Mouse (Mus musculus) limb, embryonic 13.5 days (tissue): Measurements from ENCODE around the gene Fnip1. TPM values are rescaled to one million over a fixed set of nuclear protein-coding genes. Genes with fewer than 3 reads are reported as not detected.

ENCODE experiments used
- ATAC-seq: fragments of 200-750 bp; cut with Nextera tagmentation; 2 replicates; pipeline ENCODE4 v1.8.0; 2017; ENCODE audit warnings: low read depth, moderate number of reproducible peaks, moderate TSS enrichment; ENCODE audit not compliant: low FRiP score
- H3K27ac ChIP-seq: fragments of 300-500 bp; sonication (generic); 2 replicates; pipeline ENCODE4 v1.5.1; 2015; ENCODE audit warnings: inconsistent platforms, mild to moderate bottlenecking, moderate library complexity
- H3K27me3 ChIP-seq: fragments of 300-500 bp; sonication (generic); 2 replicates; pipeline ENCODE4 v1.6.1; 2015; ENCODE audit warnings: mild to moderate bottlenecking, inconsistent platforms
- H3K36me3 ChIP-seq: fragments of 300-500 bp; sonication (generic); 2 replicates; pipeline ENCODE4 v1.6.1; 2015; ENCODE audit warnings: inconsistent platforms, mild to moderate bottlenecking, moderate library complexity
- H3K4me1 ChIP-seq: fragments of 300-500 bp; sonication (generic); 2 replicates; pipeline ENCODE4 v1.6.1; 2015; ENCODE audit warnings: inconsistent platforms
- H3K4me2 ChIP-seq: fragments of 300-500 bp; sonication (generic); replicated peaks from 2 replicates; pipeline ENCODE4 v1.6.1; 2015; ENCODE audit warnings: inconsistent platforms, mild to moderate bottlenecking, moderate library complexity
- H3K4me3 ChIP-seq: fragments of 300-500 bp; sonication (generic); 2 replicates; pipeline ENCODE4 v1.5.1; 2015; ENCODE audit warnings: moderate library complexity, mild to moderate bottlenecking, inconsistent platforms
- H3K9ac ChIP-seq: fragments of 300-500 bp; sonication (generic); 2 replicates; pipeline ENCODE4 v1.6.1; 2015; ENCODE audit warnings: mild to moderate bottlenecking, inconsistent platforms
- H3K9me3 ChIP-seq: fragments of 300-500 bp; sonication (generic); 2 replicates; pipeline ENCODE4 v1.6.1; 2016; ENCODE audit warnings: inconsistent platforms
- WGBS: fragments of 180-500 bp; shearing (Covaris S2); methylation state at CpG from one replicate; pipeline ENCODE4 v1.1.7; 2015; 5-methylcytosine and 5-hydroxymethylcytosine counted together
- polyA plus RNA-seq: library from polyadenylated mRNA; unstranded; fragments of >200 nt; fragmentation: Nextera tagmentation; extraction: Ambion mirVana; gene quantifications from 2 replicates; pipeline ENCODE4 v1.2.1, GENCODE M21; 2015

The Fnip1 gene
- polyA plus RNA-seq, 1 experiment from 2014 or later, result 11.6 TPM

- 91% methylated on average over 2 of the region's 2 CpGs for WGBS
- Histone ChIP-seq H3K9me3 (no peaks in the 10 kb centered on the region), H3K9ac (no peak overlapping the region), H3K4me2 (no peak overlapping the region), H3K4me1 (peaks cover 23% of the 10 kb centered on the region), H3K27me3 (no peaks in the 10 kb centered on the region), H3K36me3 (peaks cover 3% of the 10 kb centered on the region; the same call in 1 of the 2 replicates), H3K4me3 (no peak overlapping the region), H3K27ac (no peak overlapping the region)
- ATAC-seq, result no peak
These were observed 90.0 kb downstream of the Fnip1 start for GRCm38 (mm10) chr11:54528002-54528401.

DNA sequence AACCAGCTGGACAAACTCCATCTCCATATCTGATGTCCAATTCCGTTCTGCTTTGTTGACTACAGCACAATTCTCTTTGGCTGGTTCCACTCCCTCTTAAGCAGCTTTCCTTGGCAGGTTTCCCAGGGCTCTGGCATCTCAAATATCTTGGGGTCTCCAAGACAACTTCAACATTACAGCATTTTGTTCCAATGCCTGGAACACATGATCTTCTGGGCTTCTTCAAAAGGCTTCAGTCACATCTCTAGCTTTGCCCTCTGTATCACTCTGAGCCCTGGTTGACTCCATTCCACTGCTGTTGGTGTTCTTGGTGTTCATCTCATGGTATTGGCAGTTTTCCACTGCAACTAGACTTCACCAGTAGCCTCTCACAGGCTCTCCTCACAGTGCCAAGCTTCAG is 92.4 kb downstream of the Fnip1 start:
- no peaks in the 10 kb centered on the region for H3K27me3 ChIP-seq
- H3K9me3 ChIP-seq, result no peaks in the 10 kb centered on the region
- H3K9ac ChIP-seq, result no peak overlapping the region
- H3K36me3 ChIP-seq, result peaks cover 3% of the 10 kb centered on the region; the same call in 1 of the 2 replicates
- H3K27ac ChIP-seq, result no peak overlapping the region
- peaks cover 8% of the 10 kb centered on the region for H3K4me1 ChIP-seq
- WGBS, result 58% methylated on average over 1 of the region's 1 CpGs
- no peak for ATAC-seq
- no peak overlapping the region for H3K4me3 ChIP-seq
- no peak overlapping the region for H3K4me2 ChIP-seq

- H3K9ac ChIP-seq, result no peak overlapping the region
- no peaks in the 10 kb centered on the region for H3K9me3 ChIP-seq
- peaks cover 8% of the 10 kb centered on the region for H3K4me1 ChIP-seq
- no peak for ATAC-seq
- H3K4me2 ChIP-seq, result no peak overlapping the region
- no peak overlapping the region for H3K27ac ChIP-seq
- 100% methylated on average over 1 of the region's 1 CpGs for WGBS
- no peak overlapping the region for H3K4me3 ChIP-seq
- no peaks in the 10 kb centered on the region for H3K27me3 ChIP-seq
- peaks cover 3% of the 10 kb centered on the region; the same call in 1 of the 2 replicates for H3K36me3 ChIP-seq
These were observed 92.9 kb downstream of the Fnip1 start for GRCm38 (mm10) chr11:54530916-54531315.

DNA sequence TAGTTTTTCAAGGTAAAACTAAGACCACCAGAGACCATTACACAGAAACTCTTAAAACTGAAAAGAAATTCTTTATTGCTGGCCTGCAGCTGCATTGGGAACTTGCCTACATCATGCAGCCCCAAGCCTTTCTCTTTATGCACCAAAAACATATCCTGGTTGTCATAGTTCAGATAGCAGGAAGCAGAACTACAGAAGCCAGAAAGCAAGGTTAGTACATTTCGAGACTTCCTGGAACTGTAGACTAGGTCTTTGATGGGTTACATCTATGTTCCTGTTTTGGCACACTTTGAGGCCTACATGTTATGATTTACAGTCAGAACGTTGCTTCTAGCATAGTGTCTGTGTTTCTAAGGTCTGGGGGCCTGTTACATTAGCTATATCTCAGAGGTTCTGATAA is 95.8 kb downstream of the Fnip1 start:
- Histone ChIP-seq H3K27ac (no peak overlapping the region), H3K9me3 (no peaks in the 10 kb centered on the region), H3K36me3 (peaks cover 3% of the 10 kb centered on the region; the same call in 1 of the 2 replicates), H3K9ac (no peak overlapping the region), H3K4me1 (peaks cover 8% of the 10 kb centered on the region), H3K4me3 (no peak overlapping the region), H3K27me3 (no peaks in the 10 kb centered on the region), H3K4me2 (no peak overlapping the region)
- 84% methylated on average over 2 of the region's 2 CpGs for WGBS
- ATAC-seq, result no peak

DNA sequence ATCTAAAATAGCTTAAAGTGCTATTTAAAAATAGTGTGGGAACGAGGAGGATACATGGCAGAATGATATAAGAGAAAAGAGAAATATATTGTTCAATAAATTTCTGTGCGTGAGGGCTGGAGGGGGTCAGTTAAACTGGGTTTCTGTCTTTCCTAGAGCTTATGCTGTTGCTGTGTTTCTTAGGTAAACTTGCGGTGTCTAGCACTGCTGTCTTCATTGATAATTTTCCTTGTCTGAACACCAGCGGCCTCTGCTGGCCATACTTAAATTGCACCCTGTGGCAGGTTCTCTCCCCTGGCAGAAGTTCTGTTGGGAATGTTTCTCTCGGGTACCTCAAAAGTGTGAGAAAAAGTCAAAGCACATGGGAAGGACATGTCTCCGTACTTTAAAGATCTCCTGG is 96.9 kb downstream of the Fnip1 start:
- no peak overlapping the region for H3K9ac ChIP-seq
- H3K27me3 ChIP-seq, result no peaks in the 10 kb centered on the region
- H3K27ac ChIP-seq, result no peak overlapping the region
- 59% methylated on average over 6 of the region's 6 CpGs for WGBS
- H3K4me2 ChIP-seq, result no peak overlapping the region
- ATAC-seq, result no peak
- H3K4me1 ChIP-seq, result peaks cover 7% of the 10 kb centered on the region
- no peaks in the 10 kb centered on the region for H3K9me3 ChIP-seq
- H3K36me3 ChIP-seq, result peaks cover 3% of the 10 kb centered on the region; the same call in 1 of the 2 replicates
- H3K4me3 ChIP-seq, result no peak overlapping the region

GRCm38 (mm10) chr11:54539031-54539430 is 101.0 kb downstream of the Fnip1 start:
- no peaks in the 10 kb centered on the region for H3K36me3 ChIP-seq
- H3K4me3 ChIP-seq, result no peak overlapping the region
- ATAC-seq, result no peak
- H3K4me2 ChIP-seq, result no peak overlapping the region
- WGBS, result 71% methylated on average over 2 of the region's 2 CpGs
- no peaks in the 10 kb centered on the region for H3K9me3 ChIP-seq
- H3K27ac ChIP-seq, result no peak overlapping the region
- no peaks in the 10 kb centered on the region for H3K27me3 ChIP-seq
- H3K9ac ChIP-seq, result no peak overlapping the region
- 0 out of 2 replicates have a peak, but pooled peaks cover 3% of the 10 kb centered on the region for H3K4me1 ChIP-seq

GRCm38 (mm10) chr11:54539486-54539885 is 101.5 kb downstream of the Fnip1 start:
- 85% methylated on average over 2 of the region's 2 CpGs for WGBS
- H3K9me3 ChIP-seq, result no peaks in the 10 kb centered on the region
- H3K4me3 ChIP-seq, result no peak overlapping the region
- H3K36me3 ChIP-seq, result no peaks in the 10 kb centered on the region
- H3K4me2 ChIP-seq, result no peak overlapping the region
- ATAC-seq, result no peak
- no peak overlapping the region for H3K27ac ChIP-seq
- H3K9ac ChIP-seq, result no peak overlapping the region
- 0 out of 2 replicates have a peak, but pooled peaks cover 3% of the 10 kb centered on the region for H3K4me1 ChIP-seq
- no peaks in the 10 kb centered on the region for H3K27me3 ChIP-seq

DNA sequence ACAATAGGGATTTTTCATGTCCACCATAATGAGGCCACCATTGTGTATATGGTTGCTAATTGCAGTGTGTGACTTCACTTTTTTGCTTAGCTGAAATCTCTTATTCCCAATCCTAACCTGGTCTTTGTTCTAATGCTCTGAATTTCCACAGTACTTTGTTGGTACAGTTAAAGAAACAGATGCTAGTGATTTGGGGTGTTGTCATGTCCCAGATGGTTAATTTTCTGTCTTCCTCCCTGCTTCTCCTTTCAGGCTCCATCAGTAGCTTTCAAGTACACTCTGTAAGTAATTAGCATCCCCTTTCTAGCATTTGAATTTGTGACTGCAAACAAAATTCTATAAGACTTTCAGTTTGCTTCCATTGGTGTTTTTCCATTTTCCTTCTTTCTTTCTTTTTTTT is 102.3 kb downstream of the Fnip1 start:
- Histone ChIP-seq H3K4me1 (0 out of 2 replicates have a peak, but pooled peaks cover 3% of the 10 kb centered on the region), H3K4me2 (no peak overlapping the region)

DNA sequence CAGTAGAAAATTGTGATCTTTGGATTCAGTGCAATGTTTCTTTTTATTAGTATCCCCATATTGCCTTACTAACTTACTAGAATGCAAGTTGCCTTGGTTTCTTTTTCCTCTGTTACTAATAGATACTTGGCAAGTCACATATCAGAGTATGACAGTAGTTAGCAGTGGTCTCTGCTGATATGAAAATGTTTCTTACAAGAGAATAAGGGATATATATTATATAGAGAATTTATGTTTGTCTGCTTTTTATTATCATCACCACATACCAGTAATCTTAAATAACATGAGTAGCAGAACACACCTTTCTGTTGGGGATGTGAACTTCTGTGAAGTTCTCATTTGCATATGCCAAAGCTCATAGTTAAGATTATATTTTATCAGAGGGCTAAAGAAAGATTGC is 104.4 kb downstream of the Fnip1 start:
- no peak for ATAC-seq
- Histone ChIP-seq H3K27ac (no peak overlapping the region), H3K9me3 (no peaks in the 10 kb centered on the region), H3K36me3 (peaks cover 4% of the 10 kb centered on the region; the same call in 1 of the 2 replicates), H3K27me3 (no peaks in the 10 kb centered on the region), H3K4me3 (no peak overlapping the region), H3K4me1 (0 out of 2 replicates have a peak, but pooled peaks cover 3% of the 10 kb centered on the region), H3K4me2 (no peak overlapping the region), H3K9ac (no peak overlapping the region)

More for the DNA sequence above, 102.3 kb downstream of the Fnip1 start:
- no peaks in the 10 kb centered on the region for H3K27me3 ChIP-seq
- H3K4me3 ChIP-seq, result no peak overlapping the region
- no peaks in the 10 kb centered on the region for H3K36me3 ChIP-seq
- H3K9ac ChIP-seq, result no peak overlapping the region
- ATAC-seq, result no peak
- no peaks in the 10 kb centered on the region for H3K9me3 ChIP-seq
- H3K27ac ChIP-seq, result no peak overlapping the region

GRCm38 (mm10) chr11:54554970-54555369 is 117.0 kb downstream of the Fnip1 start:
- H3K4me3 ChIP-seq, result no peak overlapping the region
- no peak overlapping the region for H3K27ac ChIP-seq
- H3K9ac ChIP-seq, result no peak overlapping the region
- ATAC-seq, result no peak
- H3K9me3 ChIP-seq, result no peaks in the 10 kb centered on the region
- 82% methylated on average over 2 of the region's 2 CpGs for WGBS
- H3K4me1 ChIP-seq, result no peaks in the 10 kb centered on the region
- H3K27me3 ChIP-seq, result no peaks in the 10 kb centered on the region
- no peak overlapping the region for H3K4me2 ChIP-seq
- no peaks in the 10 kb centered on the region; the same call in 1 of the 2 replicates for H3K36me3 ChIP-seq

GRCm38 (mm10) chr11:54562761-54563160 is 124.8 kb downstream of the Fnip1 start:
- H3K4me3 ChIP-seq, result no peak overlapping the region
- H3K27ac ChIP-seq, result no peak overlapping the region
- no peak overlapping the region for H3K9ac ChIP-seq
- no peak for ATAC-seq
- H3K4me1 ChIP-seq, result no peaks in the 10 kb centered on the region
- no peaks in the 10 kb centered on the region for H3K9me3 ChIP-seq
- 88% methylated on average over 5 of the region's 5 CpGs for WGBS
- H3K4me2 ChIP-seq, result no peak overlapping the region
- no peaks in the 10 kb centered on the region for H3K27me3 ChIP-seq
- no peaks in the 10 kb centered on the region for H3K36me3 ChIP-seq
